Mouse (Mus musculus): ENCODE measurements around the gene Ksr2. TPM values are rescaled to one million over a fixed set of nuclear protein-coding genes. Genes with fewer than 3 reads are reported as not detected.
"Not testable (repeated sequence)": the region's sequence is repeated elsewhere in the genome, so short reads cannot be mapped to it uniquely, and the experiment has no call there.

The Ksr2 gene
- polyA plus RNA-seq, 1 experiment = not detected

DNA sequence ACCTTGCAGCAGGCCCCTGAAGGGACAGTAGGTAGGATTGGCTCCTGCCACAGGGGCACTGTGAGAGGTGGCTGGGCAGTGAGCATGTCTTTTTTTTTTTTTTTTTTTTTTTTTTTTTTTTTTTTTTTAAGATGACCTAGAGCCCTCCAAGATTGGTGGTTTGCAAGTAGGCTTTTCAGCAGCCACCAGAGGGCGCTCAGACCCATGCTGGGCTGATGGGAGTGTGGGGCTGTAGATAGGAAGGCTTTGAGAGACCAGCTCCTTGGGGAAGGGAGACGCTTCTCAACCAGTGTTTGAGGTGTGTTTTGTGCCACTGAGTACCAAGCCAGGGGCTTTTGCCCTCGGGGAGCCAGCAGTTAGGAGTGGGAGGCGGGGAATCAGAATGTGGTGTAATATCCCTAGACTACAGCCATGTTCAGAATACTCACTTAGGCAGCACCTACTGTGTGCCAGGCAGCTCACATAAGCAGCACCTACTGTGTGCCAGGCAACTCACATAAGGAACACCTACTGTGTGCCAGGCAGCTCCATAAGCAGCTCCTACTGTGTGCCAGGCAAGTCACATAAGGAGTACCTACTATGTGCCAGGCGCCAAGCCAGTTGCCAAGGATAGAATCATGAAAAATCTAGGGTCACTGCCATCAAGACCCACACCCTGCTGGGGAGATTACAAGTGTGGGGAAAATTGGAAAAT, 200.7 kb downstream of the Ksr2 start:
- TF ChIP-seq CTCF (IDR thresholded peaks at IDR 0.05; ENCODE audit: borderline replicate concordance, insufficient read depth, low read length) = peak; percentile 38; the same call in 1 of the 2 replicates
- no peak for TF ChIP-seq POLR2A (IDR thresholded peaks at IDR 0.05; ENCODE audit: low read depth, low read length)
- Histone ChIP-seq H3K27ac (ENCODE audit: insufficient read depth, low read length) (no peak overlapping the region), H3K4me3 (ENCODE audit: insufficient read depth, low read length) (no peak overlapping the region), H3K4me1 (ENCODE audit: control insufficient read depth, insufficient read depth, low read length) (no peaks in the 10 kb centered on the region)

DNA sequence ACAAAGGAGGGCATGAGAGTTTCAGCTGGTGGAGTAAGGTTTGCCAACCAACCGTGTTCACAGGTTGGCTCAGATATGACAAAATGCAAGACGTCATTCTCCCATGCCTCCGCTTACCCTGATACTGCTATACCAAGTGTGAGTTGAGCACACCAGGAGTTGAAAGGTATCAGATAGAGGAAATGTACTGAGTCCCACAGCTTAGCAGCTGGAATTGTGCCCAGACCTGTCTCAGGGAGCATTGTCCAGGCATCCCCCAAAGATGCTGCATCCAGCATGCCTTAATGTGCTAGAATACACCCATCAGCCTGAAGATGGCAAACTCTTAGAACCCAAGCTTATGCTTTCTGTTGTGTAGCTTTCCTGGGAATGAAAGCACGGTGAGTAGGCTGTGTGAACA, 206.5 kb downstream of the Ksr2 start:
- no peak overlapping the region for H3K4me3 ChIP-seq (ENCODE audit: insufficient read depth, low read length)
- no peaks in the 10 kb centered on the region for H3K4me1 ChIP-seq (ENCODE audit: control insufficient read depth, insufficient read depth, low read length)
- H3K27ac ChIP-seq (ENCODE audit: insufficient read depth, low read length) = no peak overlapping the region
- TF ChIP-seq POLR2A (IDR thresholded peaks at IDR 0.05; ENCODE audit: low read depth, low read length) = no peak
- no peak for TF ChIP-seq CTCF (IDR thresholded peaks at IDR 0.05; ENCODE audit: borderline replicate concordance, insufficient read depth, low read length)

- H3K4me1 ChIP-seq (ENCODE audit: control insufficient read depth, insufficient read depth, low read length) = no peaks in the 10 kb centered on the region
- no peak overlapping the region for H3K27ac ChIP-seq (ENCODE audit: insufficient read depth, low read length)
- H3K4me3 ChIP-seq (ENCODE audit: insufficient read depth, low read length) = no peak overlapping the region
- TF ChIP-seq CTCF (IDR thresholded peaks at IDR 0.05; ENCODE audit: borderline replicate concordance, insufficient read depth, low read length) (no peak), POLR2A (IDR thresholded peaks at IDR 0.05; ENCODE audit: low read depth, low read length) (no peak)
Measured at GRCm38 (mm10) chr5:117622221-117622620, 208.4 kb downstream of the Ksr2 start.

DNA sequence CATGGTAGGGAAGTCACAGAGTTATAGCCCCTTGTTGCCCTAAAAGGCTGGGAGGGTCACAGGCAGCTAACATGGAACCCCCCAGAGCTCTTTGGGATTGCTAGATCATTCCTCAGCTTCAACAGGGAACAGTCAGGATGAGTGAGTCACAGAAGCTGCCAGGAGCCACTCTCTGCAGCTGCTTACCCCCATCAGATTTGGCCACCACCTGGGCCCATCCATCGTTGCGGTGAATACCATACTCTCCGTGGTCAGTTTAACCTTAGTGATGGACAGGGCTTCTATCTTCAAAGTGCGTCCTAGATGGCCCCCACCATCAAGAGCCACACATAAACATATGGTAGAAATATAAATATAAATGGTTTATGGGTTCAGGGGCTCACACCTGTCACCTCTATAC, 209.4 kb downstream of the Ksr2 start:
- H3K27ac ChIP-seq (ENCODE audit: insufficient read depth, low read length); H3K4me1 ChIP-seq (ENCODE audit: control insufficient read depth, insufficient read depth, low read length); H3K4me3 ChIP-seq (ENCODE audit: insufficient read depth, low read length): not testable (repeated sequence)

DNA sequence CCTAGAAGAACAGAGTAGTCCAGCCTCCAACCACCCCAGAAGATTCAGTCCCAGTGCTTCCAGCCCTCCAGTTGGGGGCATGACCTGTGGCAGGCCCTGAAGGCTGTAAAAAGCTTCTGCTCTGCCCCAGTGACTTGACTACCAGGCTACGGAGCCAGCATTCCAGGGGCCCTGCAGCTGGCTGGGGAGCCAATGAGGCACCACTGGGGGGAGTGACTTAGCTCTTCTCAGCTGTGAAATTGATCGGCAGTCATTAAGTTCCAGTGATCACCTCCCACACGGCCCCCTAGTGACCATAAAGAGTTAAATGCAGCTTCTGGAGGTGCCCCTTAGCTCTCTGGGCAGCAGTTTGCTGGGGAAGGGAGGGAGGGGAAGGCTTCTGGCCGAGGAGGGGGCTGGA, 213.1 kb downstream of the Ksr2 start:
- H3K4me3 ChIP-seq (ENCODE audit: insufficient read depth, low read length) = no peak overlapping the region
- H3K27ac ChIP-seq (ENCODE audit: insufficient read depth, low read length) = no peak overlapping the region
- TF ChIP-seq CTCF (IDR thresholded peaks at IDR 0.05; ENCODE audit: borderline replicate concordance, insufficient read depth, low read length) (no peak), POLR2A (IDR thresholded peaks at IDR 0.05; ENCODE audit: low read depth, low read length) (no peak)
- no peaks in the 10 kb centered on the region for H3K4me1 ChIP-seq (ENCODE audit: control insufficient read depth, insufficient read depth, low read length)

- H3K4me1 ChIP-seq (ENCODE audit: control insufficient read depth, insufficient read depth, low read length) = no peaks in the 10 kb centered on the region
- TF ChIP-seq POLR2A (IDR thresholded peaks at IDR 0.05; ENCODE audit: low read depth, low read length) (no peak), CTCF (IDR thresholded peaks at IDR 0.05; ENCODE audit: borderline replicate concordance, insufficient read depth, low read length) (no peak)
- H3K27ac ChIP-seq (ENCODE audit: insufficient read depth, low read length) = no peak overlapping the region
- no peak overlapping the region for H3K4me3 ChIP-seq (ENCODE audit: insufficient read depth, low read length)
Measured at GRCm38 (mm10) chr5:117628351-117628750, 214.6 kb downstream of the Ksr2 start.

DNA sequence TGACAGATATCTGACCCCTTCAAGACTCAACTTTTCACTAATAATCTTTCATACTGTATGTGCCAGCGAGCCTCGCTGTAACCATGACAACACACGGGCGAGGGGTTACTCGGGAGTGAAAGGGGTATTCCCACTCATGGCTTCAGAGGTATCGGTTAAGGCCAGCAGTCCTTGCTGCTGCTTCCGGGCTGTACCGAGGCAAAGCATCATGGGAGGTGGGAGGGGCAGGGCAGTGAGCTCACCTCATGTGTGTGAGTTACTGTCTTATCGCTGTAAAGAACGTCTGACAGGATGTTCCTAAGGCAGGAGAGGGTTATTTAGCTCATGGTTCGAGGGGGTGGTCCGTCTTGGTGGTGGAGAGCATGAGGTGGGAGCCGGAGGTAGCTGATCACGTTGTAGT, 215.8 kb downstream of the Ksr2 start:
- H3K27ac ChIP-seq (ENCODE audit: insufficient read depth, low read length) = no peak overlapping the region
- no peak for TF ChIP-seq POLR2A (IDR thresholded peaks at IDR 0.05; ENCODE audit: low read depth, low read length)
- no peak for TF ChIP-seq CTCF (IDR thresholded peaks at IDR 0.05; ENCODE audit: borderline replicate concordance, insufficient read depth, low read length)
- no peak overlapping the region for H3K4me3 ChIP-seq (ENCODE audit: insufficient read depth, low read length)
- no peaks in the 10 kb centered on the region for H3K4me1 ChIP-seq (ENCODE audit: control insufficient read depth, insufficient read depth, low read length)

DNA sequence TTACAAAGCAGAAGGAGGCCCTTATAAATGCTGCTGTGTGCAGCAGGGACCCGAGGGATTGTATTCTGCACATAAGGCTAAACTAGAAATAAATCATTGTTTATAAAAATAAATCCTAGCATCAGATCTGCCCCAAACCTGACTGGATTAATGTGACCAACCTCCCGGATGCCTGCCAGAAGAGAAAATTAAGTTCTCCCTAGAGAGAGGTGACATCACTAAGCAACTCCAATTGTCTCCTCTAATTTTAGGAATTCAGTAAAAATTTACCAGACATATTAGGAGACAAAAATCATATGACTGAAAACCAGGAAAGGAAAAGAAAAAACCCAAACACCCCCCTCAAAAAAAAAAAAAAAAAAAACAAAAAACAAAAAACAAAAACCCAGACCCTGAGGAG, 221.4 kb downstream of the Ksr2 start:
- TF ChIP-seq POLR2A (IDR thresholded peaks at IDR 0.05; ENCODE audit: low read depth, low read length) = no peak
- no peak for TF ChIP-seq CTCF (IDR thresholded peaks at IDR 0.05; ENCODE audit: borderline replicate concordance, insufficient read depth, low read length)
- Histone ChIP-seq H3K27ac (ENCODE audit: insufficient read depth, low read length) (no peak overlapping the region), H3K4me3 (ENCODE audit: insufficient read depth, low read length) (no peak overlapping the region)

GRCm38 (mm10) chr5:117635838-117636237, 222.0 kb downstream of the Ksr2 start:
- no peak overlapping the region for H3K27ac ChIP-seq (ENCODE audit: insufficient read depth, low read length)
- TF ChIP-seq POLR2A (IDR thresholded peaks at IDR 0.05; ENCODE audit: low read depth, low read length) (no peak), CTCF (IDR thresholded peaks at IDR 0.05; ENCODE audit: borderline replicate concordance, insufficient read depth, low read length) (no peak)

More for the DNA sequence above, 221.4 kb downstream of the Ksr2 start:
- no peaks in the 10 kb centered on the region for H3K4me1 ChIP-seq (ENCODE audit: control insufficient read depth, insufficient read depth, low read length)

GRCm38 (mm10) chr5:117641585-117641984, 227.8 kb downstream of the Ksr2 start:
- Histone ChIP-seq H3K4me1 (ENCODE audit: control insufficient read depth, insufficient read depth, low read length) (no peaks in the 10 kb centered on the region), H3K27ac (ENCODE audit: insufficient read depth, low read length) (no peak overlapping the region), H3K4me3 (ENCODE audit: insufficient read depth, low read length) (no peak overlapping the region)
- TF ChIP-seq CTCF (IDR thresholded peaks at IDR 0.05; ENCODE audit: borderline replicate concordance, insufficient read depth, low read length) (no peak), POLR2A (IDR thresholded peaks at IDR 0.05; ENCODE audit: low read depth, low read length) (no peak)

More at GRCm38 (mm10) chr5:117635838-117636237, 222.0 kb downstream of the Ksr2 start:
- H3K4me3 ChIP-seq (ENCODE audit: insufficient read depth, low read length) = no peak overlapping the region
- no peaks in the 10 kb centered on the region for H3K4me1 ChIP-seq (ENCODE audit: control insufficient read depth, insufficient read depth, low read length)
